Mouse (Mus musculus) v-Abl transformed pro-B cells (cell line): ENCODE results near the gene Gm14190.
"Not testable (repeated sequence)": the region's sequence is repeated elsewhere in the genome, so short reads cannot be mapped to it uniquely, and the experiment has no call there.

Experiments used
- in situ Hi-C, 2 experiments: fragments of 400-800 bp; cut with MboI; formaldehyde crosslinking; loops; one replicate each; pipeline ENCODE4 v1.15.1; 2025; ENCODE audit not compliant: unreplicated experiment in 2 of 2

The Gm14190 gene

GRCm38 (mm10) chr11:99690463-99690862 is at the start of gene Gm14190:
Gene Gm14190 (minus strand): TSS chr11:99690740.
- in situ Hi-C loops, result no loop called here

GRCm38 (mm10) chr11:99734190-99734589 is 43.6 kb upstream of the Gm14190 start, which contains the start of gene Gm14180:
Gene Gm14180 (minus strand): TSS chr11:99734290.
- in situ Hi-C loops, result no loop called here

- in situ Hi-C loops, result no loop called here
These were observed 33.5 kb upstream of the Gm14190 start for GRCm38 (mm10) chr11:99724061-99724460.

GRCm38 (mm10) chr11:99718759-99719158 is 28.2 kb upstream of the Gm14190 start:
- in situ Hi-C loops, result no loop called here

GRCm38 (mm10) chr11:99685235-99685634 is 5.3 kb downstream of the Gm14190 start:
- in situ Hi-C loops, result not testable (repeated sequence)

- in situ Hi-C loops, result no loop called here
These were observed 7.1 kb downstream of the Gm14190 start for GRCm38 (mm10) chr11:99683481-99683880.

- in situ Hi-C loops, result no loop called here
These were observed 24.7 kb downstream of the Gm14190 start, which contains the start of gene Krtap4-6 for GRCm38 (mm10) chr11:99665860-99666259. Gene Krtap4-6 (minus strand): TSS chr11:99665960.

- in situ Hi-C loops, result no loop called here
These were observed 27.7 kb downstream of the Gm14190 start for GRCm38 (mm10) chr11:99662802-99663201.

GRCm38 (mm10) chr11:99659256-99659655 is 31.3 kb downstream of the Gm14190 start:
- in situ Hi-C loops, result no loop called here

GRCm38 (mm10) chr11:99658467-99659010 is 32.0 kb downstream of the Gm14190 start, which contains the start of gene Gm11563:
Gene Gm11563 (minus strand): TSS chr11:99658960.
- in situ Hi-C loops, result not testable (repeated sequence)

- in situ Hi-C loops, result no loop called here
These were observed 33.5 kb downstream of the Gm14190 start for GRCm38 (mm10) chr11:99657051-99657450.

GRCm38 (mm10) chr11:99650136-99650535 is 40.4 kb downstream of the Gm14190 start, which contains the start of gene Gm11555:
Gene Gm11555 (minus strand): TSS chr11:99650236.
- in situ Hi-C loops, result no loop called here

GRCm38 (mm10) chr11:99646444-99646843 is 44.1 kb downstream of the Gm14190 start:
- in situ Hi-C loops, result no loop called here

- in situ Hi-C loops, result no loop called here
These were observed 46.2 kb downstream of the Gm14190 start for GRCm38 (mm10) chr11:99644351-99644750.

GRCm38 (mm10) chr11:99643635-99644139 is 46.9 kb downstream of the Gm14190 start, which contains the start of gene Krtap4-7:
Gene Krtap4-7 (minus strand): TSS chr11:99644089.
- in situ Hi-C loops, result not testable (repeated sequence)

- in situ Hi-C loops, result no loop called here
These were observed 49.6 kb downstream of the Gm14190 start for GRCm38 (mm10) chr11:99640926-99641325.
